Mouse (Mus musculus) right cerebral cortex, adult 2 months (tissue): ENCODE measurements around the gene Ak7.

ENCODE experiments used
- DNase-seq, 2 experiments: peaks; one replicate each; pipeline ENCODE4 v3.0.0; 2021 to 2022; ENCODE audit warnings: low spot score in 2 of 2

Ak7 gene

GRCm38 (mm10) chr12:105705799-105706487 is at the start of gene Ak7:
Ak7 (plus strand) TSS chr12:105705976.
- no peak for DNase-seq

GRCm38 (mm10) chr12:105676274-105676673 is 29.5 kb upstream of the Ak7 start:
- no peak for DNase-seq

- DNase-seq = no peak
These were observed 27.6 kb upstream of the Ak7 start for GRCm38 (mm10) chr12:105678211-105678610.

- DNase-seq = no peak
These were observed 27.0 kb upstream of the Ak7 start for GRCm38 (mm10) chr12:105678762-105679161.

- peak; percentile 41 to 43 for DNase-seq
These were observed 21.6 kb upstream of the Ak7 start, which contains the start of gene Gskip for GRCm38 (mm10) chr12:105683933-105684901. Gskip (plus strand) TSS chr12:105684829.

- DNase-seq = peak; percentile 98
These were observed 20.6 kb upstream of the Ak7 start, which contains the start of gene Atg2b for GRCm38 (mm10) chr12:105685001-105685691. Atg2b (minus strand) TSS chr12:105685211.

GRCm38 (mm10) chr12:105686791-105687190 is 19.0 kb upstream of the Ak7 start:
- DNase-seq = no peak

- no peak for DNase-seq
These were observed 18.4 kb upstream of the Ak7 start for GRCm38 (mm10) chr12:105687416-105687815.

GRCm38 (mm10) chr12:105688546-105688945 is 17.2 kb upstream of the Ak7 start:
- DNase-seq = no peak

GRCm38 (mm10) chr12:105689435-105689834 is 16.3 kb upstream of the Ak7 start:
- no peak for DNase-seq

GRCm38 (mm10) chr12:105694021-105694420 is 11.8 kb upstream of the Ak7 start:
- DNase-seq = no peak

- DNase-seq = no peak
These were observed 9.9 kb upstream of the Ak7 start for GRCm38 (mm10) chr12:105695848-105696247.

GRCm38 (mm10) chr12:105697104-105697780 is 8.5 kb upstream of the Ak7 start:
- DNase-seq = no peak

- no peak for DNase-seq
These were observed 5.3 kb upstream of the Ak7 start for GRCm38 (mm10) chr12:105700433-105700832.

GRCm38 (mm10) chr12:105718616-105719015 is 12.8 kb downstream of the Ak7 start:
- peak; percentile 65 for DNase-seq

GRCm38 (mm10) chr12:105720196-105720595 is 14.4 kb downstream of the Ak7 start:
- no peak for DNase-seq

- DNase-seq = no peak
These were observed 15.8 kb downstream of the Ak7 start for GRCm38 (mm10) chr12:105721452-105722132.

- peak in 1 of 2 experiments; percentile 9 for DNase-seq
These were observed 16.9 kb downstream of the Ak7 start for GRCm38 (mm10) chr12:105722657-105723056.

GRCm38 (mm10) chr12:105724616-105725015 is 18.8 kb downstream of the Ak7 start:
- DNase-seq = no peak

- no peak for DNase-seq
These were observed 20.0 kb downstream of the Ak7 start for GRCm38 (mm10) chr12:105725736-105726135.

- DNase-seq = no peak
These were observed 21.5 kb downstream of the Ak7 start for GRCm38 (mm10) chr12:105727268-105727667.
